In the genomic region with DNA sequence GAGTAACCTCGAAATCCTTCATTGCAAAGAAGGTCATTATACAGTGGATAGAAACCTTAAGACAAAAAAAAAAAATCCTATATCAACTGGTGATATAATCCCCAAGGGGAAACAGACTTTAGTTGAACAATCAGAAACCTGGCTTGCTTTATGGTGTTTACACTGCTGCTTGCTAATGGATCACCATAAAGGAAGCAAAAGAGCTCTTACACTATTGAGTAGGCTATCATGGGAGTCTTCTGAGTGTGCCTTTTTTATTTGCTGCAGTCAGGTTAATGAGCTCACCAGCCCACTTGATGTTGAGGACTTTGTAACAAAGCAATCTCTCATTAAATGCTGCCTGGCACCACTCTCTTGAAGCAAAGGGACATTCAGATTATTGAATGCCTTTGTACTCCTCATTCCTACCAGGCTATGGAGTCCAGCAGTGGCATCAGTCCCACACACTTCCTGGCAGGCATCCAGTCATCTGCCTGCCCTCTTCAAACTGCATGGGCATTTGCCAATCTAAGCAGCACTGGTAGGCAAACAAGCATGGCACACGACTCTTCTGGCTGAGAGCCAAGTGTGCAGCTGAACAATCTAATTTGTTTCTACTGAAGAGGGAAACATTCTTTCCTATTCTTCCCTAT, we compare ENCODE assay signal across 9 mouse cellular contexts.
DNase-seq lines count a peak whose midpoint lies in the region; ATAC-seq and TF ChIP-seq lines count a peak whose summit lies in the region.
"Had no signal": no experiment of that assay in that cellular context is flagged by ENCODE, and none has a peak within 500 bp of the region (broad histone marks: within the 10 kb centered on the region; RNA-seq: fewer than 3 reads in every experiment).

No protein-coding gene starts in this region.

- H3K27me3 ChIP-seq in heart, adult 2 months (ENCODE audit: control insufficient read depth, insufficient read depth, low read length), result no peaks in the 10 kb centered on the region
- no peaks in the 10 kb centered on the region for H3K27me3 ChIP-seq in heart, embryonic 12.5 days (replicated peaks)
- H3K27me3 ChIP-seq in embryonic facial prominence, embryonic 14.5 days (replicated peaks; ENCODE audit: control insufficient read depth, insufficient read depth, low read length), result no peaks in the 10 kb centered on the region
- H3K27me3 ChIP-seq in hindbrain, postnatal 0 days (ENCODE audit: insufficient read depth, low read length), result 0 out of 2 replicates have a peak, but pooled peaks cover 7% of the 10 kb centered on the region
- no peaks in the 10 kb centered on the region for H3K27me3 ChIP-seq in liver, embryonic 12.5 days (replicated peaks)
- H3K27me3 ChIP-seq: embryonic facial prominence, embryonic 13.5 days had no signal

- TF ChIP-seq EP300 in heart, adult 2 months (IDR thresholded peaks at IDR 0.05; ENCODE audit: insufficient read depth, low read depth, low read length), result peak; percentile 49; the same call in 1 of the 2 replicates

- TF ChIP-seq CTCF in heart, adult 2 months (IDR thresholded peaks at IDR 0.05), result no peak
- no peak for TF ChIP-seq CTCF in hindbrain, postnatal 0 days (IDR thresholded peaks at IDR 0.05; ENCODE audit: low read depth)

- no peak for ATAC-seq in heart, embryonic 12.5 days (ENCODE audit: insufficient number of reproducible peaks, low FRiP score)
- ATAC-seq in embryonic facial prominence, embryonic 14.5 days (ENCODE audit: low read depth), result no peak
- ATAC-seq in hindbrain, postnatal 0 days, result peak; percentile 91
- ATAC-seq in liver, embryonic 12.5 days, result no peak

- H3K9ac ChIP-seq in heart, adult 2 months (ENCODE audit: low read depth, low read length), result no peak overlapping the region
- H3K9ac ChIP-seq in heart, embryonic 12.5 days, result no peak overlapping the region
- H3K9ac ChIP-seq in embryonic facial prominence, embryonic 14.5 days (ENCODE audit: low read depth, low read length), result no peak overlapping the region
- no peak overlapping the region for H3K9ac ChIP-seq in hindbrain, postnatal 0 days (replicated peaks; ENCODE audit: low read length)
- no peak overlapping the region for H3K9ac ChIP-seq in liver, embryonic 12.5 days
- H3K9ac ChIP-seq: embryonic facial prominence, embryonic 13.5 days had no signal

- no peaks in the 10 kb centered on the region for H3K36me3 ChIP-seq in heart, adult 2 months (ENCODE audit: control insufficient read depth, insufficient read depth, low read length)
- H3K36me3 ChIP-seq in heart, embryonic 12.5 days, result no peaks in the 10 kb centered on the region
- no peaks in the 10 kb centered on the region for H3K36me3 ChIP-seq in embryonic facial prominence, embryonic 14.5 days (ENCODE audit: control insufficient read depth, insufficient read depth, low read length)
- no peaks in the 10 kb centered on the region for H3K36me3 ChIP-seq in hindbrain, postnatal 0 days (ENCODE audit: insufficient read depth, low read length)
- H3K36me3 ChIP-seq in liver, embryonic 12.5 days, result no peaks in the 10 kb centered on the region
- H3K36me3 ChIP-seq: embryonic facial prominence, embryonic 13.5 days had no signal

- no peaks in the 10 kb centered on the region for H3K79me2 ChIP-seq in heart, adult 2 months (replicated peaks; ENCODE audit: control insufficient read depth, insufficient read depth, low read length)

- no peaks in the 10 kb centered on the region for H3K9me3 ChIP-seq in heart, embryonic 12.5 days (replicated peaks)
- H3K9me3 ChIP-seq in embryonic facial prominence, embryonic 14.5 days (ENCODE audit: control insufficient read depth, low read length), result no peaks in the 10 kb centered on the region
- no peaks in the 10 kb centered on the region for H3K9me3 ChIP-seq in hindbrain, postnatal 0 days (ENCODE audit: low read length)
- no peaks in the 10 kb centered on the region for H3K9me3 ChIP-seq in liver, embryonic 12.5 days (replicated peaks)
- H3K9me3 ChIP-seq: embryonic facial prominence, embryonic 13.5 days had no signal

- no peak overlapping the region for H3K27ac ChIP-seq in heart, adult 2 months
- no peak overlapping the region for H3K27ac ChIP-seq in heart, embryonic 12.5 days (ENCODE audit: poor library complexity, severe bottlenecking)
- H3K27ac ChIP-seq in embryonic facial prominence, embryonic 14.5 days (replicated peaks; ENCODE audit: low read depth, low read length), result no peak overlapping the region
- H3K27ac ChIP-seq in hindbrain, postnatal 0 days, result peak overlapping the region; percentile 42; the same call in 1 of the 2 replicates
- no peak overlapping the region for H3K27ac ChIP-seq in liver, embryonic 12.5 days
- H3K27ac ChIP-seq: embryonic facial prominence, embryonic 13.5 days had no signal

- H3K4me1 ChIP-seq in heart, adult 2 months (ENCODE audit: control insufficient read depth, insufficient read depth, low read length), result no peaks in the 10 kb centered on the region
- 0 out of 2 replicates have a peak, but pooled peaks cover 5% of the 10 kb centered on the region for H3K4me1 ChIP-seq in heart, embryonic 12.5 days (replicated peaks)
- H3K4me1 ChIP-seq in embryonic facial prominence, embryonic 14.5 days (ENCODE audit: control insufficient read depth, insufficient read depth, low read length), result no peaks in the 10 kb centered on the region
- no peaks in the 10 kb centered on the region for H3K4me1 ChIP-seq in hindbrain, postnatal 0 days (ENCODE audit: insufficient read depth, low read length)
- H3K4me1 ChIP-seq in liver, embryonic 12.5 days, result no peaks in the 10 kb centered on the region
- H3K4me1 ChIP-seq: embryonic facial prominence, embryonic 13.5 days had no signal

- H3K4me3 ChIP-seq in heart, adult 2 months, result no peak overlapping the region
- no peak overlapping the region for H3K4me3 ChIP-seq in heart, embryonic 12.5 days
- H3K4me3 ChIP-seq in embryonic facial prominence, embryonic 14.5 days (ENCODE audit: low read depth, low read length), result no peak overlapping the region
- H3K4me3 ChIP-seq in hindbrain, postnatal 0 days (ENCODE audit: low read length), result no peak overlapping the region
- H3K4me3 ChIP-seq in liver, embryonic 12.5 days, result no peak overlapping the region
- H3K4me3 ChIP-seq: embryonic facial prominence, embryonic 13.5 days had no signal

- H3K4me2 ChIP-seq in heart, embryonic 12.5 days, result no peak overlapping the region
- H3K4me2 ChIP-seq in embryonic facial prominence, embryonic 14.5 days (ENCODE audit: low read depth, low read length), result no peak overlapping the region
- H3K4me2 ChIP-seq in hindbrain, postnatal 0 days (ENCODE audit: low read depth, low read length), result no peak overlapping the region
- no peak overlapping the region for H3K4me2 ChIP-seq in liver, embryonic 12.5 days
- H3K4me2 ChIP-seq: embryonic facial prominence, embryonic 13.5 days had no signal

- intact Hi-C loops in heart, adult 2 months (cut with DNase I), result loop anchor here (10.0 kb wide), 1 partner anchor 168 kb away; no protein-coding TSS in a partner anchor
- intact Hi-C loops in left cerebral cortex, postnatal 10 days (cut with DNase I), result loop anchor here (10.0 kb wide), 2 partner anchors 682 to 802 kb away; no protein-coding TSS in a partner anchor

- TF ChIP-seq POLR2A in heart, adult 2 months (IDR thresholded peaks at IDR 0.05; ENCODE audit: insufficient read depth, low read depth, low read length), result no peak

- DNase-seq in heart, adult 2 months, result peak; percentile 65 to 81
- peak; percentile 68 for DNase-seq in embryonic facial prominence, embryonic 14.5 days (ENCODE audit: low spot score)
- DNase-seq in hindbrain, postnatal 0 days (ENCODE audit: low spot score), result peak; percentile 93
- DNase-seq in left cerebral cortex, postnatal 10 days (ENCODE audit: extremely low spot score in 1 of 2, low spot score in 2 of 2), result peak; percentile 65 to 74
- DNase-seq in ovary, adult 18-20 months (ENCODE audit: low spot score), result peak; percentile 15
- no peak for DNase-seq in urinary bladder, postnatal 36 days (ENCODE audit: low spot score in 2 of 2)

- 26% methylated on average over 2 of the region's 2 CpGs for WGBS in heart, adult 2 months
- WGBS in heart, embryonic 12.5 days, result 38% methylated on average over 2 of the region's 2 CpGs
- 54% methylated on average over 2 of the region's 2 CpGs for WGBS in embryonic facial prominence, embryonic 14.5 days
- WGBS in hindbrain, postnatal 0 days, result 45% methylated on average over 2 of the region's 2 CpGs
- 44% methylated on average over 2 of the region's 2 CpGs for WGBS in liver, embryonic 12.5 days (ENCODE audit: insufficient replicate concordance)

Comparison
In these comparisons a context has a peak if more than half of its experiments do, and no peak if none do; other contexts are left out.
1. DNase-seq: peak in heart, adult 2 months (2 of 2), embryonic facial prominence, embryonic 14.5 days (single experiment), hindbrain, postnatal 0 days (single experiment), left cerebral cortex, postnatal 10 days (2 of 2) and ovary, adult 18-20 months (single experiment); none in urinary bladder, postnatal 36 days (0 of 2).